Mouse (Mus musculus) stomach, postnatal 0 days (tissue): ENCODE measurements around the gene Arpc2. TPM values are rescaled to one million over a fixed set of nuclear protein-coding genes. Genes with fewer than 3 reads are reported as not detected.
A peak's percentile ranks its signal among the peaks of the same experiment; 100 is the strongest.

Experiments
- ATAC-seq: fragments of 200-750 bp; cut with Nextera tagmentation; 2 replicates; pipeline ENCODE4 v1.8.0; 2017; ENCODE audit not compliant: low FRiP score, low TSS enrichment
- DNase-seq: peaks from one replicate; pipeline ENCODE4 v3.0.0-alpha.2; 2016; ENCODE audit warnings: low spot score
- H3K27ac ChIP-seq: fragments of 300-500 bp; sonication (generic); replicated peaks from 2 replicates; pipeline ENCODE4 v1.5.1; 2014; ENCODE audit warnings: mild to moderate bottlenecking, control low read depth
- H3K27me3 ChIP-seq: fragments of 300-500 bp; sonication (generic); 2 replicates; pipeline ENCODE4 v1.6.1; 2014; ENCODE audit warnings: low read length; ENCODE audit not compliant: control insufficient read depth, insufficient read depth
- H3K36me3 ChIP-seq: fragments of 300-500 bp; sonication (generic); 2 replicates; pipeline ENCODE4 v1.6.1; 2014; ENCODE audit warnings: low read length, mixed read lengths; ENCODE audit not compliant: control insufficient read depth, insufficient read depth
- H3K4me1 ChIP-seq: fragments of 300-500 bp; sonication (generic); replicated peaks from 2 replicates; pipeline ENCODE4 v1.6.1; 2014; ENCODE audit warnings: antibody characterized with exemption; ENCODE audit not compliant: control insufficient read depth, insufficient read depth
- H3K4me2 ChIP-seq: fragments of 300-500 bp; sonication (generic); replicated peaks from 2 replicates; pipeline ENCODE4 v1.6.1; 2014; ENCODE audit warnings: low read depth, mild to moderate bottlenecking, control low read depth, moderate library complexity
- H3K4me3 ChIP-seq: fragments of 300-500 bp; sonication (generic); 2 replicates; pipeline ENCODE4 v1.5.1; 2014; ENCODE audit warnings: low read depth, low read length, control low read depth
- H3K9ac ChIP-seq: fragments of 300-500 bp; sonication (generic); 2 replicates; pipeline ENCODE4 v1.6.1; 2014; ENCODE audit warnings: mild to moderate bottlenecking, low read length, control low read depth, mixed read lengths
- H3K9me3 ChIP-seq: fragments of 300-500 bp; sonication (generic); 2 replicates; pipeline ENCODE4 v1.6.1; 2016; ENCODE audit warnings: low read length; ENCODE audit not compliant: control insufficient read depth
- CTCF ChIP-seq: IDR thresholded peaks from 2 replicates; pipeline ENCODE4 v1.5.1; 2016; ENCODE audit warnings: antibody characterized with exemption, low read depth, mild to moderate bottlenecking, moderate library complexity
- EP300 ChIP-seq: optimal IDR thresholded peaks from 2 replicates; pipeline ENCODE3; 2016; ENCODE audit warnings: antibody characterized with exemption
- WGBS: fragments of 180-500 bp; shearing (Covaris S2); extraction: QIAGEN DNeasy Blood & Tissue Kit; methylation state at CpG from one replicate; pipeline ENCODE4 v1.1.7; 2014; 5-methylcytosine and 5-hydroxymethylcytosine counted together
- polyA plus RNA-seq: library from polyadenylated mRNA; unstranded; fragments of >200 nt; fragmentation: Nextera tagmentation; extraction: Ambion mirVana; gene quantifications from 2 replicates; pipeline ENCODE4 v1.2.1, GENCODE M21; 2015

Gene Arpc2
- polyA plus RNA-seq, 1 experiment from 2014 or later = 585 TPM

DNA sequence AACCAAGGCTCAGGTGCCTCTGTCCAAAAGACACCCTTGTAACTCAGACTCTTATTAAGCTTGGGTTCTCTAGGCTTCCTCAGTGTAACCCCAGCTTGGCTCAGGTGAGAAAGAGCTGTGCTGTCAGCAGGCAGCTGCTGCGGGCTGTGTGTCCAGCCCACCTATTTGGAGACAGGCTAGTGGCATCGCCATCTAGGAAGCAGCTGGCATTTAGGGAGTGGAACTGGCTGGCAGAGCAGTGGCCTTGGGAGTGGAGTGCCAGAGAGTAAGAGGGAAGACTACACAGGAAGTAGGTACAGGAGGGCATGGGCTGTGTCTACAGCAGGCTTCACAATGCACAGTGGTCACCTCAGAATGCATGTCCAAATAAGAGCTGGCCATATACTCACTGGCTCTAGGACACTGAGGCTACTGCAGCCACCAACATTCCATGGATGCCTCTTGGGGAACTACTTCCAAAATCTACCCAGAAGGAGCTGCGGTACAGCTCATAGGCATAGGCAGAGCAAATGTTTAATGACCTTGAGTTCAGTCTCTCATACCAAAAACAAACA lies 58.3 kb downstream of the Arpc2 start:
- Histone ChIP-seq H3K9me3 (no peaks in the 10 kb centered on the region), H3K27ac (peak overlapping the region; percentile 30), H3K36me3 (peaks cover 21% of the 10 kb centered on the region), H3K4me2 (no peak overlapping the region), H3K4me1 (peaks cover 42% of the 10 kb centered on the region), H3K9ac (0 out of 2 replicates have a peak overlapping the region, but pooled peaks have one; percentile 13), H3K4me3 (no peak overlapping the region), H3K27me3 (no peaks in the 10 kb centered on the region)
- no peak for TF ChIP-seq CTCF
- TF ChIP-seq EP300 = no peak
- no peak for ATAC-seq
- 81% methylated on average over 3 of the region's 3 CpGs for WGBS
- no peak for DNase-seq

DNA sequence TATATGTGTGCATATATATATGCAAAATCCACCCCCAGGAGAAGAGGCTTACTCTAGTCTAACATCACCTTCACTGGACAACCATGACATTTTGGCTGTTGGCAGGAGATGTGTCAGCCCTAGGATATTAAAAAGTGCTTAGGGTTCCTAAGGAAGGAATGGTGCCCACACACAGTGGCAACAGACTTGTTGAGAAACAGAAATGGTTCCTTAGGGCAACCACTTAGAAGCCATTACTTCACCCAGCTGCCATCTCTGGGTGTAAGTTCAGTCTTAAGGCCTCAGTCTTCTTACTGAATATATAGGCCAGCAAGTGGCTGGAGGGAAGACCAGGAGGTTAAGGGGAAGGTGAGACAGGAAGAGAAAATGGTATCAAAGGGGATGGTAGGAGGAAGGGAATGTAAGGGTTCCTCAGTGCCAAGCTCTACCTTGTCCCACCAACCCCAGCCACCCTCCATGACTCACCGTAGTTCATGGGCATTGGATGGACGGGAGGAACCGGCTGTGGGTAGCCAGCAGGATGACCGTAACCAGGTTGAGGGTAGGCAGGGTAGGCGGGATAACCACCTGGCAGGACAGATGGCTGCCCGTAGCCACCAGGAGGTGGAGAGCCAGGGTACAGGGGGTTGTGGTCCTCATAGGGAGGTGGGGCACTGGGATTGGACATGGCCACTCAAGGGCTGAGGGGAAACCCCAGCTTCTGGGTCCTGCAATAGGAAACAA lies 59.0 kb downstream of the Arpc2 start:
- no peaks in the 10 kb centered on the region for H3K9me3 ChIP-seq
- peak overlapping the region; percentile 64 for H3K9ac ChIP-seq
- peak overlapping the region; percentile 61 for H3K4me2 ChIP-seq
- ATAC-seq = peak; percentile 20; the same call in 1 of the 2 replicates
- H3K27ac ChIP-seq = peak overlapping the region; percentile 100
- WGBS = 73% methylated on average over 6 of the region's 6 CpGs
- TF ChIP-seq CTCF (no peak), EP300 (no peak)
- H3K4me1 ChIP-seq = peaks cover 44% of the 10 kb centered on the region
- DNase-seq = no peak
- no peaks in the 10 kb centered on the region for H3K27me3 ChIP-seq
- H3K4me3 ChIP-seq = no peak overlapping the region
- H3K36me3 ChIP-seq = peaks cover 18% of the 10 kb centered on the region

DNA sequence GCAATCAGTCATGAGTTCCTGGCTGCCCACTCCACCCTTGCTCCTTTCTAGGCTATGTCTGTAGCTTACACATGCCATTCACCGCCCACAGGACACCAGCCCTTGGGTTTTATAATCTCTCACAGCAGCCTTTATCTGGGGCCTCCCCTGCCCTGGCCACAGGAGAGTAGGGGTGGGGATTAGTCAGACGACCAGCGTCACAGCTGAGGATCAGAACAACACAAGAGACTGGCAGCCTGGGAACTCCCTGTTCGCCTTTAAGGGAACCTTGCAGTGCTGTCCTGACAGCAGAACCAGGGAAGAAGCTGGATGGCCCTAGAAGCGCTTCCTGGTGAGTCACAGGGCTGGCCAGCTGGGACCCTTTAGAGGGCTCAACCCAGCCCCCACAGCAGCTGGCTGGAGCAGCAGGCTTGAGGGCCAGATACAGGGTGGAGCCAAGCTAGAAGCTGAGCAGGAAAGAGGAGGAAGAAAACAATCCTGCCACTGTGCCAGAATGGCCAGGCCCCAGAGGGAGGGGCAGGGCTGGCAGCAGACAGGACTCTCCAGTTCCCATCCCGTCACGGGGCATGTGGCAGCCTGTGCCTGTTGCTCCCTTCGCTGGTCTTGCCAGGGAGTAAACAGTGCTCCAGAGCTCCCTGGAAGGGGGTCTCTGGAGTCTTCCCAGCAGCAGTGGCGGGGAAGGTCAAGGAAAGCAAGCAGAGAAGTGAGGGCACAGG lies 59.7 kb downstream of the Arpc2 start:
- peaks cover 44% of the 10 kb centered on the region for H3K4me1 ChIP-seq

DNA sequence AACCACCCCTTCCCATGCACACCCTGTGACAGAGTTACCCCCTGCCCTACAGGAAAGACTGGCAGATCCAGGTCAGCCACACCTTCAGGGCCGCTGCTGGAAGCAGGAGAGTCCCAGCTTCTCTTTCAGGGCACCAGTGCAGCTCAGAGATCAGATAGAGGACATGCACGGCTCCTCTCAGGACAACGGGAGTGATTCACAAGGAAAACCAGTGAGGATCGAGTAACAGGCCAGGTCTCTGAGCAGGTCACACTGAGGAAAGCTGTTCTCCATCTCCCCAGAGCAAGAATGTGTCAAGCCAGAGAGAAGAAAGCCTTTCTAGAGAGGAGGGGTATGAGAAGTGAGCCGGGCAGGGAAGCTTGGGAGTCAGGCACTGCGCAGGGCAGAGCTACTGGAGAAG lies 60.6 kb downstream of the Arpc2 start:
- no peak for TF ChIP-seq EP300
- no peak for TF ChIP-seq CTCF
- Histone ChIP-seq H3K27ac (peak overlapping the region; percentile 100), H3K4me3 (no peak overlapping the region), H3K36me3 (peaks cover 10% of the 10 kb centered on the region), H3K4me2 (peak overlapping the region; percentile 61), H3K9me3 (no peaks in the 10 kb centered on the region), H3K27me3 (no peaks in the 10 kb centered on the region), H3K4me1 (peaks cover 44% of the 10 kb centered on the region), H3K9ac (peak overlapping the region; percentile 64)
- ATAC-seq (no peak; the same call in 1 of the 2 replicates), DNase-seq (peak; percentile 63)
- 6% methylated on average over 6 of the region's 6 CpGs for WGBS

More for the DNA sequence above, 59.7 kb downstream of the Arpc2 start:
- H3K9ac ChIP-seq = peak overlapping the region; percentile 64
- H3K9me3 ChIP-seq = no peaks in the 10 kb centered on the region
- peak overlapping the region; percentile 19; the same call in 1 of the 2 replicates for H3K4me3 ChIP-seq
- H3K4me2 ChIP-seq = peak overlapping the region; percentile 61
- TF ChIP-seq EP300 (peak; percentile 94), CTCF (no peak)
- H3K27ac ChIP-seq = peak overlapping the region; percentile 100
- H3K27me3 ChIP-seq = no peaks in the 10 kb centered on the region
- DNase-seq (peak; percentile 94), ATAC-seq (peak; percentile 90)
- peaks cover 16% of the 10 kb centered on the region for H3K36me3 ChIP-seq
- WGBS = 5% methylated on average over 9 of the region's 9 CpGs

DNA sequence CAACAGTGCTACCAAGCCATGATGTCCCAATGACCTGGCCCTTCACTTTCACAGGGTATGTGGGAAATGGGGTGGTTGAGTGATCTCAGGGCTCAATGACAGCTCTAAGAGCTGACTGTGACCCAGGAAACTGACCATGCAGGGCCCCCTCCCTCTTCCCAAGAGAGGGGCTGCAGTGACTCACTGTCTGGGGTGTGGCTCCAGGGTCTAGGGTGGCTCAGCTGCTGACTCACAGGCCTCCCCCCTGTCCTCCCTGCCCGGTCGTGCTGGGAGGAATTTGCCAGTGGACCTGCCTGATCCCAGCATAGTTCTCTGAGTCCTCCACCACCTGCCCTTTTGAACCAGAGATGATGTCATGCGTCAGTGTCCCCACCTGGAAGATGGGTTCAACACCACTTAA lies 61.4 kb downstream of the Arpc2 start:
- ATAC-seq (0 out of 2 replicates have a peak, but pooled peaks have one; percentile 8), DNase-seq (peak; percentile 71)
- Histone ChIP-seq H3K9me3 (no peaks in the 10 kb centered on the region), H3K27me3 (no peaks in the 10 kb centered on the region), H3K4me2 (peak overlapping the region; percentile 61), H3K9ac (peak overlapping the region; percentile 31; the same call in 1 of the 2 replicates), H3K27ac (peak overlapping the region; percentile 100), H3K4me3 (no peak overlapping the region), H3K36me3 (peaks cover 5% of the 10 kb centered on the region), H3K4me1 (peaks cover 44% of the 10 kb centered on the region)
- WGBS = 25% methylated on average over 3 of the region's 3 CpGs
- TF ChIP-seq CTCF = no peak
- no peak for TF ChIP-seq EP300
